Mouse (Mus musculus) megakaryocyte, embryonic 14.5 days (primary cell): ENCODE results near the gene Wdr74.

Experiments used
- FLI1 ChIP-seq: IDR thresholded peaks from 2 replicates; pipeline ENCODE4 v1.6.1; 2012; ENCODE audit warnings: low read length, inconsistent platforms, mixed read lengths
- GATA1 ChIP-seq: IDR thresholded peaks from 3 replicates; pipeline ENCODE4 v1.6.1; 2012; ENCODE audit warnings: mixed read lengths, low read length, inconsistent platforms, borderline replicate concordance

DNA sequence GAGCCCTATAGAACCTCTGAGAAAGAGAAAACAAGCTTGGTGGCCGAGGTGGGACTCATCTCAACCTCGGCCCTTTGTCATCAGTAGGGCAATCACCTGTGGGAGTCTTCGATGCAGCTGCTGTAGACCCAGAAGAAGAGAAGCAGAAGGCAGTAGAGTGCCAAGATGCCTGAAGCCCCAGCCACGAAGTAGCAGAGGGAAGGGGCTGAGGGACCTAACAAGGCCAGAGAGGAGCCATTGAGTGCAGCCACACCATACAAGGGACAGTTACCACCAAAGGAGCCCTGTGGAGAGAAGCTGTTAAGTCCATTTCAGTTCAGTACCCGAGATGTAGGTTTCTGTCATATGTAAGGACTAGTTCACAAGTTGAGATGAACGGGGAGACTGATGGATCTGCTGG lies 37.8 kb downstream of the Wdr74 start:
- TF ChIP-seq GATA1 (no peak), FLI1 (no peak)
